Mouse (Mus musculus) forebrain, embryonic 14.5 days (tissue): ENCODE results near the gene Prl7c1. TPM values are rescaled to one million over a fixed set of nuclear protein-coding genes. Genes with fewer than 3 reads are reported as not detected.
"Not testable (repeated sequence)": the region's sequence is repeated elsewhere in the genome, so short reads cannot be mapped to it uniquely, and the experiment has no call there.

Experiments
- ATAC-seq: fragments of 200-750 bp; cut with Nextera tagmentation; 2 replicates; pipeline ENCODE4 v1.8.0; 2017; ENCODE audit warnings: mild to moderate bottlenecking, moderate library complexity
- DNase-seq: peaks from one replicate; pipeline ENCODE4 v3.0.0-alpha.2; 2015; ENCODE audit warnings: low spot score
- H3K27ac ChIP-seq: fragments of 300-500 bp; sonication (generic); 2 replicates; pipeline ENCODE4 v1.5.1; 2014; ENCODE audit warnings: low read depth, mild to moderate bottlenecking, control low read depth, low read length, moderate library complexity
- H3K27me3 ChIP-seq: fragments of 300-500 bp; sonication (generic); replicated peaks from 2 replicates; pipeline ENCODE4 v1.6.1; 2014; ENCODE audit warnings: low read length, control low read depth, mixed read lengths; ENCODE audit not compliant: control insufficient read depth, insufficient read depth
- H3K36me3 ChIP-seq: fragments of 300-500 bp; sonication (generic); 2 replicates; pipeline ENCODE4 v1.6.1; 2014; ENCODE audit warnings: low read length, control low read depth; ENCODE audit not compliant: control insufficient read depth, insufficient read depth
- H3K4me1 ChIP-seq: fragments of 300-500 bp; sonication (generic); 2 replicates; pipeline ENCODE4 v1.6.1; 2014; ENCODE audit warnings: antibody characterized with exemption, low read length, control low read depth; ENCODE audit not compliant: control insufficient read depth, insufficient read depth
- H3K4me2 ChIP-seq: fragments of 300-500 bp; sonication (generic); 2 replicates; pipeline ENCODE4 v1.6.1; 2014; ENCODE audit warnings: mild to moderate bottlenecking, control low read depth, low read length
- H3K4me3 ChIP-seq: fragments of 300-500 bp; sonication (generic); 2 replicates; pipeline ENCODE4 v1.5.1; 2014; ENCODE audit warnings: low read depth, low read length, control low read depth
- H3K9ac ChIP-seq: fragments of 300-500 bp; sonication (generic); 2 replicates; pipeline ENCODE4 v1.6.1; 2014; ENCODE audit warnings: mild to moderate bottlenecking, low read length, control low read depth, moderate library complexity
- H3K9me3 ChIP-seq: fragments of 300-500 bp; sonication (generic); replicated peaks from 2 replicates; pipeline ENCODE4 v1.6.1; 2016; ENCODE audit warnings: low read length, control low read depth, mixed read lengths; ENCODE audit not compliant: control insufficient read depth
- WGBS: fragments of 180-500 bp; shearing (Covaris S2); extraction: QIAGEN DNeasy Blood & Tissue Kit; methylation state at CpG from one replicate; pipeline ENCODE4 v1.1.7; 2014; 5-methylcytosine and 5-hydroxymethylcytosine counted together
- polyA plus RNA-seq: library from polyadenylated mRNA; unstranded; fragments of >200 nt; fragmentation: Nextera tagmentation; extraction: Ambion mirVana; gene quantifications from 2 replicates; pipeline ENCODE4 v1.2.1, GENCODE M21; 2014

Gene Prl7c1
- not detected in 2 replicates for polyA plus RNA-seq

DNA sequence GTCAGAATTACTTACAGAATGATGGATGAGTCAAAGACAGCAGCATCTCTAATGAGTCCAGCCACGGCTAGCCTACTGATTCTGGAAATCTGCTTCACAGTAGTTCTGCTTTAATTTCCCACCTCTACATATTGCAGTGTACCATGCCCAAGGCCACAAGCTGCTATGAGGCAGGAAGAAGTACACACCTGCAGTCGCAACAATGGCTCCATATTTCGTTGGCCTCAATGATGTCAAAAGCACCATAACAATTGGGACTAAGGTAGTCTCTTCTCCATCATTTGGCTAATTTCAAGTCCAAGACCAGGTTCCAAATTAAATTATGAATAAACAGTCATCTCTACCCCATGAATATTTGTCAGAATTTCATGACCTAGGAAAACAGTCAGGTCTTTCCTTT lies at the start of gene Prl7c1:
TSS of gene Prl7c1 (minus strand) at position 101 of the 400 bp plus-strand sequence.
- H3K9me3 ChIP-seq, H3K4me1 ChIP-seq, H3K9ac ChIP-seq, H3K27me3 ChIP-seq, H3K36me3 ChIP-seq, H3K27ac ChIP-seq, H3K4me2 ChIP-seq, DNase-seq, H3K4me3 ChIP-seq, ATAC-seq: not testable (repeated sequence)
- 94% methylated on average over 2 of the region's 3 CpGs for WGBS

DNA sequence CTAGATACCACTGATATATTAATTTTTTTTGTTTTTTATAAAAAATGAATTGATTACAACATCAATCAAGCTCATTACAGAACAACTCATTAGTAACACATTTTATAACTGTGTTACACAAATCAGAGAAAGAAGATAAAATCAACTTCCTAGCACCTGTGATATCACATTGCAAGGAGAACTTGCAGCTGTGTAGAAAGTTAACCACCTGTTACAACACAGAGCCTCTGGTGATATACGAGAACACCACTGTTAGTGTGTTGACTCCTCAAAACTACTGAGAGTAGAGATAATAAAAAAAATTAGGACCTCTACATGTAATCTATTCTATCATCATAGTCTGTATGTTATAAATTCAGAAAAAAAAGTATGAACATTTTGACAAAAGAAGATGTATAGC lies 22.2 kb upstream of the Prl7c1 start:
- Histone ChIP-seq H3K27ac (no peak overlapping the region), H3K4me1 (no peaks in the 10 kb centered on the region), H3K9ac (no peak overlapping the region), H3K4me3 (no peak overlapping the region), H3K4me2 (no peak overlapping the region), H3K36me3 (no peaks in the 10 kb centered on the region), H3K9me3 (no peaks in the 10 kb centered on the region), H3K27me3 (no peaks in the 10 kb centered on the region)
- WGBS, result 93% methylated on average over 1 of the region's 1 CpGs
- no peak for DNase-seq
- no peak for ATAC-seq

DNA sequence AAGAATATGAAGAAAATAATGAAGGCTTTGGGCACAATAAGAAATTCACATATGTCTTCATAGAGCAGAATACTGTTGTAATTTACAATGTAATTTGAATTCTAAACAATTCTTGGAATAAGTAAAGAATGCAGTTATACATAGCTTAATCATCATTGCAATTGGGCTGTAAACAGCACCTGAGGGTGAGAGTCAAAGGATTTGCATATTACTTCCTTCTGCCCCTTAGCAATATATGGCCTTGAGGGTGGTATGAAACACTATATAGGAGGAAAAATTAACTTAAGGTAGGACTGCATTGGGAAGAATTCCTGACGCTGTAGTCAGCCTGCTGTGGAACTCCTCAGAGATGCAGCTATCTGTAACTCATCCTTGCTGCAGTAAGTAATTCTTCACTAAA lies 20.8 kb upstream of the Prl7c1 start, which contains the start of gene Prl2a1:
TSS of gene Prl2a1 (plus strand) at position 301 of the 400 bp plus-strand sequence.
- H3K36me3 ChIP-seq, result no peaks in the 10 kb centered on the region
- ATAC-seq (no peak), DNase-seq (no peak)
- no peak within 1 kb of the TSS for H3K27ac ChIP-seq
- 80% methylated on average over 1 of the region's 1 CpGs for WGBS
- H3K4me2 ChIP-seq, result no peak within 1 kb of the TSS
- no peak within 1 kb of the TSS for H3K4me3 ChIP-seq
- no peak within 1 kb of the TSS for H3K9ac ChIP-seq
- no peaks in the 10 kb centered on the region for H3K9me3 ChIP-seq
- no peaks in the 10 kb centered on the region for H3K27me3 ChIP-seq
- H3K4me1 ChIP-seq, result no peaks in the 10 kb centered on the region

DNA sequence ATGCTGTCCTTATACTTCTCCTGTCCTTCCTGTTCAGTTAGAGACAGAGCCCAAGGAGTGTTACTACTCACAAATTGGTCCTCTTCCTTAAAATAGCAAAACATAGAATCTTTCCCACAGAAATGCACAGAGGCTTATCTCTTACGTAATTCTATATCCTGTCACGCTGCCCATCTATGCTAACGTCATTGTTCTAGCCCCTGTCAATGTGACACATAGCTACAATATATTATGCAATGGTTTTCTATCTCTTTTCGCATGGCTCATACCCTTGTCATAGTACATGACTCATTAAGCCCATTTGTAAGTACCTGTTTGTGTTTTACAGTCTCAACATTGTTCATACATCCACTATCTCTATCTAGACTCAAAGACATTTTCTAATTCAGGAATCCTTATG lies 18.7 kb upstream of the Prl7c1 start:
- 95% methylated on average over 4 of the region's 4 CpGs for WGBS
- Histone ChIP-seq H3K4me2 (no peak overlapping the region), H3K9me3 (no peaks in the 10 kb centered on the region), H3K9ac (no peak overlapping the region), H3K36me3 (no peaks in the 10 kb centered on the region), H3K4me1 (no peaks in the 10 kb centered on the region), H3K27ac (no peak overlapping the region), H3K4me3 (no peak overlapping the region), H3K27me3 (no peaks in the 10 kb centered on the region)
- no peak for DNase-seq
- ATAC-seq, result no peak

DNA sequence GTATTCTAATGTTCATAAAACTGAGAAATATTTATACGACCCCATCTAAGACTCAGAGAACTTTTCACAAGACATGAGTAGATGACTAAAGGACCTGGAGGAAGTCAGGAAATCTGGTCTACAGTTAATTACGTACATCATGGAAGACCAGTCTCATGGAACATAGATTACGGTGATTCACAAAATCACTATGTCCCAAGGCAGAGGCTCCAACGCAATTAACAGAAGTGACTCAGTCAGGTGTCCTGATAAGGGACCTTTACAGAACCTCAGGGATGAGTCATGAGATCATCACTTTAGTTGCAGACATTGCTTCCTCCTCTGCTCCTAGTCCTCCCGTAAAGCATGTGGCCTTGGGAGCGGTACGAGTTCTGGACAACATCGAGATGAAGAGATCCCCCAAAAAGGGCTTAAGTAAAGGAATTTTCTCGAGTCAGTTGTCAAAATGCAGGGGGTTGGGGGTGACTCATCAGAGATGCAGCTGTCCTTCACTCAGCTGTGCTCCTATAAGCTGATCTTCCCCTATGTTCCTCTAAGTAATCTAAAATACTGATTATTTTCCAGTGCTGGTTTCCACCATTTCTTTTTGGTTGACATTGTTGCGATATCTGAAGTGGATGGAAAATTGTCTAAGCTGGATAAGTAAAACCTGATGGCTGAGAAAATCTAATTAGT lies 46.0 kb downstream of the Prl7c1 start:
- Histone ChIP-seq H3K36me3 (no peaks in the 10 kb centered on the region), H3K27ac (no peak overlapping the region), H3K27me3 (no peaks in the 10 kb centered on the region), H3K9me3 (no peaks in the 10 kb centered on the region), H3K4me2 (no peak overlapping the region), H3K9ac (no peak overlapping the region), H3K4me3 (no peak overlapping the region), H3K4me1 (no peaks in the 10 kb centered on the region)
- ATAC-seq, result no peak
- no peak for DNase-seq
- 92% methylated on average over 10 of the region's 10 CpGs for WGBS

DNA sequence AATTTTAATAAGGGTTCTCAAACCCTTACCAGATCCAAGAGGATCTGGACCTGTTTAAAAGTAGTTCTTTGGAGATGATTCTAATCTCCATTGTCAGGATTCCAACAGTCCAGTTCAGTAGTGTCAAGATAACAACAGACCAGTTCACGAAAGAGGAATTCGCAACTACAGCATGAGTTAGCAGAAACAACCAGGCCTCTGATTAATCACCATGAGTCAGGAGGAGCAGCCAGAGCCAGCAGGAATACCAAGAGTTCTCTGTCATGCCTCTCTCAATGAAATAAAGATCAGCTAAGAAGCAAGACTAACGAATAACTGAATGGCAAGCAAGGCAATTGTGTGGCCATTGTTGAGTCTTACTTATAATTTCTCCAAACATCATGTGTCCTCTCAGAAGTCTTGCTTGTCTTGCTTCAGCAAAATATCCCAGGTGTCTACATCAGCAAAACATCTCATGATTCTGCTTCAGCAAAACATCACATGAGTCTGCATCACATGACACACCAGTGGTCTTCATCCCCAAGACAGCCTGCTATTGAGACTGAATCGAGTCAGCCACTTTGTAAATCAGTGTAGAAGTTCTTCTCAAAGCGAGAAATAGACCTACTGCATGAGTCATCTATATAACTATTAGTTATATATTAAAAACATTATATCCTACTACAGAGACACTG lies 50.2 kb downstream of the Prl7c1 start:
- WGBS, result 86% methylated on average over 5 of the region's 5 CpGs
- not testable (repeated sequence) for DNase-seq, H3K4me1 ChIP-seq, H3K9ac ChIP-seq, H3K4me3 ChIP-seq, H3K36me3 ChIP-seq, ATAC-seq, H3K27ac ChIP-seq, H3K9me3 ChIP-seq, H3K4me2 ChIP-seq, H3K27me3 ChIP-seq

DNA sequence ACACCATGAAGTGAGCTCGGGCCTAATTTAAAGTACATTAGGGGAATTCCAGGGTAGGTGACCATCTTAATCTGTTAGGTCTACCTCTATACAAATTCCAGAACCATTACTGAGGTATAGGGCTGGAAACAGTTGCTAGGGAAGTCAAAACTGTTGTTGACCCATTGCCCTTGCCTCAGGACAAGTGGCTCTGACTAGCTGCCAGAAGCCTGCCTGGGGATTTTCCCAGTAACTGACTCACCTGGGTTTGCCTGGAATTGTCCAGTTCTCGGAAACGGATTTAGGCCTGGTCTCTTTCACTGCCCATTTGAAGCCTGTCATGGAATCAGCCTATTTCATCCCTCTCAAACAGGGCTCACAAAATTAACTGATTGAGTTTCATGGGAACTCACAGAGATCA lies 55.5 kb downstream of the Prl7c1 start:
- H3K9me3 ChIP-seq, H3K27me3 ChIP-seq, ATAC-seq, H3K9ac ChIP-seq, H3K4me1 ChIP-seq, DNase-seq, H3K27ac ChIP-seq, H3K4me3 ChIP-seq, H3K4me2 ChIP-seq, H3K36me3 ChIP-seq: not testable (repeated sequence)
- WGBS, result 89% methylated on average over 3 of the region's 3 CpGs

Other genes starting within 250 kb of the Prl7c1 start
- gene Prl8a9, start 216.2 kb downstream of the Prl7c1 start, polyA plus RNA-seq, result not detected in 2 replicates
- gene Prl8a1, start 198.6 kb downstream of the Prl7c1 start, polyA plus RNA-seq, result not detected in 2 replicates
- not detected in 2 replicates for gene Prl7b1, start 170.2 kb downstream of the Prl7c1 start, polyA plus RNA-seq
- not detected in 2 replicates for gene Prl7a1, start 138.3 kb downstream of the Prl7c1 start, polyA plus RNA-seq
- gene Prl7a2, start 112.8 kb downstream of the Prl7c1 start, polyA plus RNA-seq, result not detected in 2 replicates
- gene Prl7d1, start 64.1 kb downstream of the Prl7c1 start, polyA plus RNA-seq, result not detected in 2 replicates
- gene Prl2a1, start 20.9 kb upstream of the Prl7c1 start, polyA plus RNA-seq, result not detected in 2 replicates
- not detected in 2 replicates for gene Prl2c1, start 68.5 kb upstream of the Prl7c1 start, polyA plus RNA-seq
- not detected in 2 replicates for gene Prl4a1, start 235.4 kb upstream of the Prl7c1 start, polyA plus RNA-seq